Mouse (Mus musculus) T-helper 17 cell (primary cell): ENCODE measurements around the gene Susd6.

Source experiments
- in situ Hi-C, 2 experiments: fragments of 300-600 bp; cut with MboI, MseI; formaldehyde crosslinking; loops; 1 replicate in 1 of 2; 2 replicates in 1 of 2; pipeline ENCODE4 v1.15.1; 2025; ENCODE audit warnings: high pct_unique_total_duplicates in 2 of 2

Gene Susd6

GRCm38 (mm10) chr12:80789849-80790694 is at the start of gene Susd6:
Susd6 (plus strand) TSS chr12:80790510.
- in situ Hi-C loops, result loop anchor here (5.0 to 10.0 kb wide), 2 partner anchors 42 to 1135 kb away; no protein-coding TSS in a partner anchor

- in situ Hi-C loops, result no loop called here
Observed at GRCm38 (mm10) chr12:80744614-80745013, 45.7 kb upstream of the Susd6 start.

- in situ Hi-C loops, result no loop called here
Observed at GRCm38 (mm10) chr12:80746031-80746813, 44.1 kb upstream of the Susd6 start.

GRCm38 (mm10) chr12:80751556-80751955 is 38.8 kb upstream of the Susd6 start:
- in situ Hi-C loops, result no loop called here

- in situ Hi-C loops, result loop anchor here in 1 of 2 experiments (5.0 kb wide), 1 partner anchor 889 kb away; no protein-coding TSS in a partner anchor
Observed at GRCm38 (mm10) chr12:80757751-80758558, 32.4 kb upstream of the Susd6 start.

- in situ Hi-C loops, result loop anchor here in 1 of 2 experiments (5.0 kb wide), 1 partner anchor 889 kb away; no protein-coding TSS in a partner anchor
Observed at GRCm38 (mm10) chr12:80758559-80759386, 31.5 kb upstream of the Susd6 start.

DNA sequence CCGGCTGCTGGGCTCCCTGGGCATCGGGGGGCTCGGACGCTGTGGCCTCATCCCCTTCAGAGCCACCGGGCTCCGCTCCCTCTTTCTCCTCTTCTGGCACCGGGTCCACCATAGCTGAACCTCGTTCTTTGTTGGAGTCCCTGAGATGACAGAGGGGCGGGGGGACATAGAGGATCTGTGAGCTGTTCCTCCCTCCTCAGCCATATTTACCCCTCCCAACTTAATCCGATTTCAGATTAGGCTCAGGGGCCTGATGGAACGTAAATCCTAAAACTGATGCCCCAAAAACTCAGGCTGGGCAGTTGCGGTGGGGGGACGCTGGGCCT is 31.0 kb upstream of the Susd6 start:
- in situ Hi-C loops, result loop anchor here in 1 of 2 experiments (5.0 kb wide), 1 partner anchor 888 kb away; no protein-coding TSS in a partner anchor

GRCm38 (mm10) chr12:80759713-80760395 is 30.5 kb upstream of the Susd6 start:
- in situ Hi-C loops, result loop anchor here in 1 of 2 experiments (5.0 kb wide), 2 partner anchors 142 to 887 kb away; no protein-coding TSS in a partner anchor

DNA sequence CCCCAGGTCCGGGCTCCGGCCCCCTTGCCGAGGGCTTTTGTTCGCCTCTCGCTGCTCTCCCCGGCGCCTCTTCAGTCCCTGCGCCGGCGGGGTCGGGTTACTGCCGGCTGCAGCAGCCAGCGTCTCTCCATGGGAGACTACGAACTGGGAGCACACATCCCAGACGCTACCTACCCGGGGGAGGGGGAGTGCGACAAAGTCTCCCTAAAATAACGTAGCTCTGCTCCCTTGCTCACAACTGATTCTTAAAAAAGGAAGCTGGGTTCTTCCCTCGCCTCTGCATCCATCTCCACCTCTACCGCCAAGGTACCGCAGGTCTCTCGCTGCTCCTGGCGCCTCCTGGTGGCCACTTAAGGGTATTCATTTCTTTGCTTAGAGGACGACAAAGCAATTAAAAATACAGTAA is 29.9 kb upstream of the Susd6 start, which contains the start of gene Ccdc177:
Gene Ccdc177, minus strand, starts transcription at position 292 of the 406 bp plus-strand sequence.
- in situ Hi-C loops, result loop anchor here in 1 of 2 experiments (5.0 kb wide), 1 partner anchor 142 kb away; no protein-coding TSS in a partner anchor

GRCm38 (mm10) chr12:80762982-80763381 is 27.3 kb upstream of the Susd6 start:
- in situ Hi-C loops, result loop anchor here in 1 of 2 experiments (5.0 kb wide), 1 partner anchor 139 kb away; no protein-coding TSS in a partner anchor

GRCm38 (mm10) chr12:80764116-80764515 is 26.2 kb upstream of the Susd6 start:
- in situ Hi-C loops, result loop anchor here in 1 of 2 experiments (5.0 kb wide), 1 partner anchor 138 kb away; no protein-coding TSS in a partner anchor

DNA sequence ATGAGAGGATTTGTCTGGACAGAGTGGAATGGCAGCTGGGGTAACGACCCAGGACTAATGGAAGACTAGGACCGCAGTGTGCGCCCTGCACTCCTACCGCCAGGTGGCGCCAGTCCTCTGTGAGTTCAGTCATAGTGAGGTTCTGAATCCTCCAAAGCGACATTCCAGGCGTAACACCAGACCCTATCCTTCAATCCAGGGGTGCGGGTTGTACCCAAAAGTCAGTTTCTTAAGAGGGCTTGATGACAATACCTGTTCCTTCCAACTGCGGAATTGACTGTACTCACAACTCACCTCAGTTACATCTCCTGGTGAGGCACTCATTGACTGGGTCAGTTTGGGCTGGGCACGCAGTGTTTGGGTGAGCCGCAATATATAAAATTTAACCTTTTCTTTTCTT is 20.6 kb upstream of the Susd6 start:
- in situ Hi-C loops, result loop anchor here (5.0 kb wide), 2 partner anchors 128 to 753 kb away; no protein-coding TSS in a partner anchor

DNA sequence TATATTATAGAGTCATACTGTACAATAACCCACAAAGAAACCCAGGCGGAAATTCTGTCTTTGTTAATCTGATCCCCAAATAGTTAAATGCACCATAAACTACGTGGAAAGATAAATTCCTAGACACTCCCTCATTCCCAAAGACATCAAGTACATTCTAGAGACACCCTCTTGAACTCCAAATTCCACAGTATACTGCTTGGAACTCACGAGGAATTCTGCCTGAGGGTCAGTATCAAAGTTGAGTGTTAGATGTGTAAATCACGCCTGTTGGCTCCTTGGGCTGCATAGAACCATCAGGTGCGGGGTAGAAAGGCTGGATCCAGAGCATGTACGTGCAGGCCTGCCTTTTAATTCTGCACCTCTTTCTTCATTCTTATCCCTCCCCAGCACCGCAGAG is 15.5 kb upstream of the Susd6 start:
- in situ Hi-C loops, result loop anchor here in 1 of 2 experiments (5.0 kb wide), 1 partner anchor 748 kb away; no protein-coding TSS in a partner anchor

GRCm38 (mm10) chr12:80776046-80776634 is 14.2 kb upstream of the Susd6 start:
- in situ Hi-C loops, result no loop called here

- in situ Hi-C loops, result no loop called here
Observed at GRCm38 (mm10) chr12:80778188-80778936, 11.9 kb upstream of the Susd6 start.

- in situ Hi-C loops, result loop anchor here in 1 of 2 experiments (10.0 kb wide), 1 partner anchor 1125 kb away; no protein-coding TSS in a partner anchor
Observed at GRCm38 (mm10) chr12:80779760-80780159, 10.6 kb upstream of the Susd6 start.

DNA sequence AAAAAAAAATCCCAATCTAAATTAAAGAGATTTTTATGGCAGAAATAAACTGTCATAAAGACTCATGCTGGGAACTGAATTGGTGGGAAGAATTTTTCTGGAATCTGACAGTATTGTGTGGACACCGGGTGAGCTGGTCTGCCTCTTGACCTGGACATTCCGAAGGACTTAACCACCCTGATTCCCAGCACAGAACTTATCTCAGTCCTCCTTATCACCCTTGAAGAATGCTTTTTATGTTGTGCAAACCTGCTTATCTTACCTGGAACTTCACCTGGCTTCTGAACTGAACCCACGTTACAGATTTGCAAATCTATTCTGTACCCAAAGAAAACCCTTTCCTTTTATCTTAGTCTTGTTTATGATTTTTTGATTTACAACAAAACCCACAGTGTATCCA is 8.1 kb upstream of the Susd6 start:
- in situ Hi-C loops, result loop anchor here in 1 of 2 experiments (10.0 kb wide), 1 partner anchor 1127 kb away; no protein-coding TSS in a partner anchor

GRCm38 (mm10) chr12:80782892-80783291 is 7.4 kb upstream of the Susd6 start:
- in situ Hi-C loops, result loop anchor here in 1 of 2 experiments (10.0 kb wide), 1 partner anchor 1128 kb away; no protein-coding TSS in a partner anchor
